Mouse (Mus musculus): ENCODE data around the gene Cct8l1. TPM values are rescaled to one million over a fixed set of nuclear protein-coding genes. Genes with fewer than 3 reads are reported as not detected.

The Cct8l1 gene
- polyA plus RNA-seq (2014; fragmentation: Nextera tagmentation; extraction: Ambion mirVana) = 0.09 TPM in 1 of 2 replicates, not detected in the other

DNA sequence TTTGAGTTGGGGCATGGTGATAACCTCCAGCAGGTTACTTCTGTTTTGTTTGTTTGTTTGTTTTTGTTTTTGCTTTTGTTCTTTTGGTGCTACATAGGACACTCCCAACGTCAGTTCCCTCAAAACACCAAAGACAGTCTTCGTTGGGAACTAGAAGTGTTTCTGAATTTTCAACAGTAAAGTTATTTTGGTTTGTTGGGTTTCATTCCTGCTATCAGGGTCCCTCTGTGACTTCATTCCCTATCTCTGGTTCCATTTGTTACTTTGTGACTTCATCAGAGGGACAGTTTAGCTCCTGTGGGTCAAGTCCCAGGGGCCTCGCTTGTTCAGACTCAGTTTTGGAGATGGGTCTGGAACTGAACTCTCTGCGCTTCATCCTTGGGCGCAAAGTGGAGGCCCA lies at the start of gene Cct8l1:
Cct8l1 (plus strand) TSS at position 301 of the 400 bp plus-strand sequence.
- no peak within 1 kb of the TSS for H3K4me3 ChIP-seq (ENCODE audit: low read depth, low read length)
- H3K27ac ChIP-seq (ENCODE audit: low read depth) = no peak within 1 kb of the TSS
- TF ChIP-seq CTCF (IDR thresholded peaks at IDR 0.05; ENCODE audit: low read depth) = no peak
- H3K4me1 ChIP-seq (ENCODE audit: insufficient read depth) = no peaks in the 10 kb centered on the region
- no peak within 1 kb of the TSS for H3K4me2 ChIP-seq
- H3K9me3 ChIP-seq (ENCODE audit: low read depth, low read length) = no peaks in the 10 kb centered on the region
- no peaks in the 10 kb centered on the region for H3K27me3 ChIP-seq (ENCODE audit: insufficient read depth, low read length)
- WGBS = 81% methylated on average over 5 of the region's 5 CpGs
- no peak for DNase-seq
- no peak for ATAC-seq (ENCODE audit: insufficient read depth)
- no peaks in the 10 kb centered on the region for H3K36me3 ChIP-seq (ENCODE audit: insufficient read depth)
- no peak within 1 kb of the TSS for H3K9ac ChIP-seq

GRCm38 (mm10) chr5:25472070-25472469 lies 43.8 kb upstream of the Cct8l1 start:
- WGBS = under 1% methylated on average over 6 of the region's 6 CpGs
- Histone ChIP-seq H3K36me3 (ENCODE audit: insufficient read depth) (no peaks in the 10 kb centered on the region), H3K27ac (ENCODE audit: low read depth) (peak overlapping the region; percentile 48), H3K9ac (peak overlapping the region; percentile 39; the same call in 1 of the 2 replicates), H3K9me3 (ENCODE audit: low read depth, low read length) (no peaks in the 10 kb centered on the region), H3K4me2 (peak overlapping the region; percentile 60), H3K4me3 (ENCODE audit: low read depth, low read length) (peak overlapping the region; percentile 31), H3K4me1 (ENCODE audit: insufficient read depth) (no peaks in the 10 kb centered on the region), H3K27me3 (ENCODE audit: insufficient read depth, low read length) (no peaks in the 10 kb centered on the region)
- no peak for TF ChIP-seq CTCF (IDR thresholded peaks at IDR 0.05; ENCODE audit: low read depth)
- DNase-seq (peak; percentile 80), ATAC-seq (ENCODE audit: insufficient read depth) (peak; percentile 87)

DNA sequence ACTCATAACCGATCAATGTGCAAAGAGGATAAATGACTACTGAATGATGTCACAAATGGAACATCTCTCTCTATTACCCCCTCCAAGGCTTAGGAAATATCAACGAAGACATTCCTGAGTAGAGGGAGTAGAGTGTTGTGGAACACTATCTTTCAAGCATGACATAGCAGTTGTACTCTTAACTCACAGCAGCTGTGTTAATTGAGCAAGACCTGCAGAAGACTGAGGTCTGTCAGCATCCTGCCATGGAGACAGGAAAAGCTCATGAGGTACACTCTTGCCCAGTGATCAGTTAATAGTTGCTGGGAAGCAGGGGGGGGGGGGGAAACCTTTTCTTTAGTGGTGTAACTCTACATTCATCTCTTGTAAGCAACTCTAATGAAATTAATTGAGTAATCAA lies 40.1 kb upstream of the Cct8l1 start:
- Histone ChIP-seq H3K27ac (ENCODE audit: low read depth) (no peak overlapping the region), H3K36me3 (ENCODE audit: insufficient read depth) (no peaks in the 10 kb centered on the region), H3K4me3 (ENCODE audit: low read depth, low read length) (no peak overlapping the region), H3K4me2 (no peak overlapping the region), H3K9ac (no peak overlapping the region), H3K4me1 (ENCODE audit: insufficient read depth) (no peaks in the 10 kb centered on the region), H3K9me3 (ENCODE audit: low read depth, low read length) (no peaks in the 10 kb centered on the region), H3K27me3 (ENCODE audit: insufficient read depth, low read length) (no peaks in the 10 kb centered on the region)
- WGBS = 59% methylated on average over 2 of the region's 2 CpGs
- no peak for ATAC-seq (ENCODE audit: insufficient read depth)
- no peak for DNase-seq
- no peak for TF ChIP-seq CTCF (IDR thresholded peaks at IDR 0.05; ENCODE audit: low read depth)

GRCm38 (mm10) chr5:25478863-25479262 lies 37.0 kb upstream of the Cct8l1 start:
- DNase-seq = no peak
- H3K27me3 ChIP-seq (ENCODE audit: insufficient read depth, low read length) = no peaks in the 10 kb centered on the region
- H3K9ac ChIP-seq = no peak overlapping the region
- no peak overlapping the region for H3K4me2 ChIP-seq
- H3K9me3 ChIP-seq (ENCODE audit: low read depth, low read length) = no peaks in the 10 kb centered on the region
- H3K4me1 ChIP-seq (ENCODE audit: insufficient read depth) = no peaks in the 10 kb centered on the region
- H3K4me3 ChIP-seq (ENCODE audit: low read depth, low read length) = no peak overlapping the region
- TF ChIP-seq CTCF (IDR thresholded peaks at IDR 0.05; ENCODE audit: low read depth) = no peak
- no peak overlapping the region for H3K27ac ChIP-seq (ENCODE audit: low read depth)
- ATAC-seq (ENCODE audit: insufficient read depth) = no peak
- H3K36me3 ChIP-seq (ENCODE audit: insufficient read depth) = no peaks in the 10 kb centered on the region

GRCm38 (mm10) chr5:25496652-25497051 lies 19.2 kb upstream of the Cct8l1 start:
- H3K9me3 ChIP-seq (ENCODE audit: low read depth, low read length) = no peaks in the 10 kb centered on the region
- WGBS = 45% methylated on average over 2 of the region's 2 CpGs
- no peaks in the 10 kb centered on the region for H3K27me3 ChIP-seq (ENCODE audit: insufficient read depth, low read length)
- H3K4me2 ChIP-seq = peak overlapping the region; percentile 61
- H3K4me3 ChIP-seq (ENCODE audit: low read depth, low read length) = peak overlapping the region; percentile 94
- H3K27ac ChIP-seq (ENCODE audit: low read depth) = no peak overlapping the region
- TF ChIP-seq CTCF (IDR thresholded peaks at IDR 0.05; ENCODE audit: low read depth) = no peak
- H3K4me1 ChIP-seq (ENCODE audit: insufficient read depth) = no peaks in the 10 kb centered on the region; the same call in 1 of the 2 replicates
- DNase-seq (no peak), ATAC-seq (ENCODE audit: insufficient read depth) (no peak)
- H3K9ac ChIP-seq = no peak overlapping the region; the same call in 1 of the 2 replicates
- no peaks in the 10 kb centered on the region for H3K36me3 ChIP-seq (ENCODE audit: insufficient read depth)

GRCm38 (mm10) chr5:25497369-25497719 lies 18.5 kb upstream of the Cct8l1 start:
- DNase-seq (peak; percentile 47), ATAC-seq (ENCODE audit: insufficient read depth) (no peak)
- peak overlapping the region; percentile 98 for H3K27ac ChIP-seq (ENCODE audit: low read depth)
- no peaks in the 10 kb centered on the region; the same call in 1 of the 2 replicates for H3K4me1 ChIP-seq (ENCODE audit: insufficient read depth)
- no peaks in the 10 kb centered on the region for H3K9me3 ChIP-seq (ENCODE audit: low read depth, low read length)
- WGBS = under 1% methylated on average over 10 of the region's 10 CpGs
- H3K27me3 ChIP-seq (ENCODE audit: insufficient read depth, low read length) = no peaks in the 10 kb centered on the region
- H3K36me3 ChIP-seq (ENCODE audit: insufficient read depth) = no peaks in the 10 kb centered on the region
- peak overlapping the region; percentile 91 for H3K9ac ChIP-seq
- peak overlapping the region; percentile 94 for H3K4me3 ChIP-seq (ENCODE audit: low read depth, low read length)
- TF ChIP-seq CTCF (IDR thresholded peaks at IDR 0.05; ENCODE audit: low read depth) = no peak
- H3K4me2 ChIP-seq = peak overlapping the region; percentile 61

DNA sequence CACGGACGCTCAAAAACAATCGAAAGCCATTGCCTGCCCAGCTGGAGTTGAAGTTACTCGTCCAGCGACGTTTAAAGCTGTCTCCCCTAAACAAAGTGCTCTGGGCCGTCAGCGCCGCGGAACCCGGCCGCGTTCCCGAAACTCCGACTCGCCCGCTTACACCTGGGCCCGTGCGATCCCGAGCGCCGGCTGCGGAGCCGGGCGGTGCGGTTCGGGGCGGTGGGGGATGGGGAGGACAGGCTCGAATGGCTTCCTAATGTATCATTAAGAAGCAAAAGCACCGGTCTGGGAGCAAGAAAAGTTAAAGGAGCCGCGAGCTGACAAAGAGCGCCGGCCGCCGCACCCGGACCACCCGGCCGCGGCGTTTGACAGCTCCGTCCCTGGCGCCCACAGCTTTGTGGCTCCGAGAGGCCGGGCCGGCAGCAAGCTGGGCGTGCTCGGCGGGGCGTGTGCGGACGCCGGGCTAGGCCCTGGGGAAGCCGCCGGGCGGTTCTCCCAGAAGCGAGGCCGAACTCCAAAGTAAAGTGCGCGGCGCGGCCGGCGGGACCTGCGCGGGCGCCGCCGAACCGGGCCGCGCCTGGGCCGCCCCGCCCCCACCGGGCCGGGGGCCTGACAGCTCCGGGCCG lies 18.0 kb upstream of the Cct8l1 start:
- TF ChIP-seq CTCF (IDR thresholded peaks at IDR 0.05; ENCODE audit: low read depth) = no peak
- H3K27ac ChIP-seq (ENCODE audit: low read depth) = peak overlapping the region; percentile 98
- under 1% methylated on average over 54 of the region's 78 CpGs for WGBS

More for the DNA sequence above, 18.0 kb upstream of the Cct8l1 start:
- peak; percentile 75 for DNase-seq
- ATAC-seq (ENCODE audit: insufficient read depth) = peak; percentile 22; the same call in 1 of the 2 replicates
- H3K36me3 ChIP-seq (ENCODE audit: insufficient read depth) = no peaks in the 10 kb centered on the region
- H3K9ac ChIP-seq = peak overlapping the region; percentile 91
- peak overlapping the region; percentile 61 for H3K4me2 ChIP-seq
- no peaks in the 10 kb centered on the region for H3K9me3 ChIP-seq (ENCODE audit: low read depth, low read length)
- H3K27me3 ChIP-seq (ENCODE audit: insufficient read depth, low read length) = no peaks in the 10 kb centered on the region
- peak overlapping the region; percentile 94 for H3K4me3 ChIP-seq (ENCODE audit: low read depth, low read length)
- no peaks in the 10 kb centered on the region; the same call in 1 of the 2 replicates for H3K4me1 ChIP-seq (ENCODE audit: insufficient read depth)
